Mouse (Mus musculus): Measurements from ENCODE around the gene Cd79a. TPM values are rescaled to one million over a fixed set of nuclear protein-coding genes. Genes with fewer than 3 reads are reported as not detected.
A peak's percentile ranks its signal among the peaks of the same experiment; 100 is the strongest.

Gene Cd79a
- total RNA-seq (2017): 26.8 to 46.7 TPM (median 35.0 TPM) in 3 replicates

GRCm38 (mm10) chr7:24897224-24897623, at the start of gene Cd79a:
Gene Cd79a (plus strand): TSS chr7:24897381.
- ATAC-seq (replicated peaks; ENCODE audit: insufficient number of reproducible peaks, low FRiP score, low TSS enrichment, poor library complexity, severe bottlenecking): peak; percentile 18; the same call in 1 of the 2 replicates

DNA sequence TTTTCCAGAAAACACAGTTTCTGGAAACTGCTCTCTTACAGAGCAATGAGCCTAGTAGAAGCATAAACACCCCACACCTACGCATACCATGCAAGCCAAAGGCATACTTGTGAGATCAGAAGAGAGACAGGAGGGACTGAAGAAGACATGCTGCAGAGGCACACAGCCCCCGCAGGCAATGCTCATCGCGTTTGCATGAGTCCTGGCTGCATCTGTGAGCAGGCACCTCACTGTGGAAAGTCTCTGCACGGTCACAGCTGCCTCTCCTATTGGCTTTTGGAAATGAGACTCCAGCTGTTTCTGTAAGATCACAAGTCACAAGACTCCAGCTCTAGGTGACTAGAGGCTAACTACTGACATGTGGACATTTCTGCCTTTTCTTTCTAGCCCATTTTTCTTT, 47.0 kb upstream of the Cd79a start:
- no peak for ATAC-seq (replicated peaks; ENCODE audit: insufficient number of reproducible peaks, low FRiP score, low TSS enrichment, poor library complexity, severe bottlenecking)

DNA sequence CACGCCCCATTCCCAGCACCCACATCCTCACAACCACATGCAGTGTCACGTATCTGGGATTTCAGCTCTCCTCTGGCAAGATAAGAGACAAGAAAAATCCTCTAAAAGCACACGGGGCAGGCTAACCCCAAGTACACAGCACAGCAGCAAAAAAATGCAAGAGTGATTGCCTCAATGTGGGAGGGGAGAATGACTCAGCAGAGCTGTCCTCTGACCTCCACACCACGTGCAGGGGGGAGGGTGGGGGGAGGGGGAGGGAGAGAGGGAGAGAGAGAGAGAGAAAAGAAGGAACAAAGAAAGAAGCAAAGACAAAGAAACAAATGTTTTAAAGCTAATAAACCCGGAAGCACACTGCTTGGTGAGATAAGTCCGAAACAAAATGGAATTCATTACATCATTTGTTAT, 46.3 kb upstream of the Cd79a start:
- ATAC-seq (replicated peaks; ENCODE audit: insufficient number of reproducible peaks, low FRiP score, low TSS enrichment, poor library complexity, severe bottlenecking): 0 out of 2 replicates have a peak, but pooled peaks have one; percentile 50

DNA sequence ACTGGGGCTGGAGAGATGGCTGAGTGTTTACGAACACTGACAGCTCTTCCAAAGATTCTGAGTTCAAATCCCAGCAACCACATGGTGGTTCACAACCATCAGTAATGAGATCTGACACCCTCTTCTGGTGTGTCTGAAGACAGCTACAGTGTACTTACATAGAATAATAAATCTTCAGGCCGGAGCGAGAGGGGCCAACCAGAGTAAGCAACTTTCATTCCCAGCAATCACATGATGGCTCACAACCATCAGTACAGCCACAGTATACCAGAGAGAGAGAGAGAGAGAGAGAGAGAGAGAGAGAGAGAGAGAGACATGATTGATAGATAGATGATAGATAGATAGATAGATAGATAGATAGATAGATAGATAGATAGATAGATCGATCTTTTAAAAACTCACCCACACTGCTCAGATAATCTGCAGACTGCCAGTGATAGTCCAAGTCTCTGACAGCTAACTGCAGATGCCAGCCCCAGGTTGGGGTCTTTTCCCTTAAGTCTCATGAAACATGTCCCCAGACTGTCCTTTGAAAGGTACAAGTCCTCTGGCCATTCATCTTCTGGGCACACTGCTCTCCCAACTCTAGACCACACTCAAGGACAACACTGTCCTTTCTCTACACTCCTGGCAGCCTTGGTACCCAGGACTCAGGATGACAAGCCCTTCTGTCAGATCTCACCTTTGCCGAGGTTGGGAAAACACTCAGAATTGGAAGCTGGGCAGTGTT, 45.4 kb upstream of the Cd79a start:
- no peak for ATAC-seq (replicated peaks; ENCODE audit: insufficient number of reproducible peaks, low FRiP score, low TSS enrichment, poor library complexity, severe bottlenecking)

- no peak; the same call in 1 of the 2 replicates for ATAC-seq (replicated peaks; ENCODE audit: insufficient number of reproducible peaks, low FRiP score, low TSS enrichment, poor library complexity, severe bottlenecking)
Measured at GRCm38 (mm10) chr7:24852557-24853232, 44.5 kb upstream of the Cd79a start.

DNA sequence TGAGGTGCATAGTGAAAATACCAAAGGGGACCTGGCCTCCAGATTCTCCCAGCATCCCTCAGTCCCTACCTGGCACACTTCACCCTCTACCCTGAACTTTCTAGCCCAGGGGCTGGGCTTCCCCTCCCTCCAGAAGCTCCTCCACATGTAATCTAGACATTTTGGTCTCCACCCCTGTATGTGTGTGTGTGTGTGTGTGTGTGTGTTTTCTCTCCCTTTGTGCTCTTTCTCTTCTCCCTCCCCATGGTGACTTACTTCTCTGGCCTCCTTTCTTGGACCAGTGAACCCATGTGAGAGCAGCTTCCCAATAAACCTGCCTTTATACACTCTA, 44.0 kb upstream of the Cd79a start:
- ATAC-seq (replicated peaks; ENCODE audit: insufficient number of reproducible peaks, low FRiP score, low TSS enrichment, poor library complexity, severe bottlenecking): no peak

DNA sequence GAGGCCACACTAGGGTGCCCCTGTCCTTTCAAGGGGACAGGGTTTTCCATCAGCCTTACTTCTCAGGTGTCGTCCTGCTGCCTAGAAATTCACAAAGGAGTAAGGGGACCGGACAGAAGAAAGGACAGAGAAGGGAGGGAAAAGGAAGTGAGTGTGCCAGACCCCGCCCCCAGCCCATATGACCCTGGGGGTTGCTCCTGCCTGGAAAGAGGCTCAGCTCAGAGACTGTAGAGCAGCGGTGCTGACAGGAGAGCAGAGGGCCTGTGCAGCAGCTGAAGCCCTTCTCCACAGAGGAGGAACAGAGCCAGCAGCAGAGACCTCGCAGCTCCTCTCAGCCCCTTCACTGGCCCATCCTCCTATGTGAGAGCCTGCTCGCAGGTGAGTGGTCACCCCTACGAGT, 43.5 kb upstream of the Cd79a start:
- no peak for ATAC-seq (replicated peaks; ENCODE audit: insufficient number of reproducible peaks, low FRiP score, low TSS enrichment, poor library complexity, severe bottlenecking)

GRCm38 (mm10) chr7:24856460-24857120, 40.6 kb upstream of the Cd79a start:
- no peak for ATAC-seq (replicated peaks; ENCODE audit: insufficient number of reproducible peaks, low FRiP score, low TSS enrichment, poor library complexity, severe bottlenecking)

GRCm38 (mm10) chr7:24859234-24859633, 37.9 kb upstream of the Cd79a start:
- no peak for ATAC-seq (replicated peaks; ENCODE audit: insufficient number of reproducible peaks, low FRiP score, low TSS enrichment, poor library complexity, severe bottlenecking)

DNA sequence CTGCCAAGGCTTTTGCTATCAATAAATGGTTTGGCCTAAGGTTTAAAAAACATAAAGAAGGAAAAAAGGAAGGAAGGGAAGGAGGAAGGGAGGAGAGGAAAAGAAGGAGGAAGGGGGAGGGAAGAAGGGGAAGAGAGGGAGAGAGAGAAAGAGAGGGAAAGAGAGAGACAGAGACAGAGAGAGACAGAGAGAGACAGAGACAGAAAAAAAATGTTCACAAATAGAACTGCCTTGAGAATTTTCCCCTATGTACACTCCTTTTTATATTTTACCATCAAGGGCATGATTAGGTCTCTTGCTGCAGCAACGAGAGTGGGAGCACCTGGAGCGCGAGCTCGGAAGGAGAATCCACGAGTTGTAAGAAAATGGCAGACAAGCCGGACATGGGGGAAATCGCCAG, 35.3 kb upstream of the Cd79a start, which contains the start of gene Gm9844:
Gene Gm9844 (plus strand): TSS at position 301 of the 400 bp plus-strand sequence.
- ATAC-seq (replicated peaks; ENCODE audit: insufficient number of reproducible peaks, low FRiP score, low TSS enrichment, poor library complexity, severe bottlenecking): no peak

GRCm38 (mm10) chr7:24862853-24863252, 34.3 kb upstream of the Cd79a start:
- no peak for ATAC-seq (replicated peaks; ENCODE audit: insufficient number of reproducible peaks, low FRiP score, low TSS enrichment, poor library complexity, severe bottlenecking)

DNA sequence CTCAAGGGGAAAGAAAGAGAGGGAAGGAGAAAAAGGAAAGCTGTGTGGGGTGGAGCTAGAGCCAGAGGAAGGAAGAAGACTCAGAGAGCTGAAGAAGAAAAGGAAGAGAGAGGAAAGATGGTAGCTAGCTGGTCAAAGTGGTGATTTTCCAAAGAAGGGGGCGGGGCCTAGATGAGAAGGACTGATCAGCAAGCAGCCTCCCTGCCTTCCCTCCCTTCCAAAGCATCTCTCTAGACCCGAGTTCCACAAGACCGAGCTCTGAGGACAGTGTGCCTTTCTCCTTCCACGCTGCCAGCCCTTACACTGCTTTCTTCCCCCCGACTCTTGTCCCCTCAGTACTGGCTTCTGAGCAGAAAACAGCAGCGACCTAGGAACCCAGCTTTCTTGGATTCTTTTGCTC, 33.0 kb upstream of the Cd79a start:
- no peak for ATAC-seq (replicated peaks; ENCODE audit: insufficient number of reproducible peaks, low FRiP score, low TSS enrichment, poor library complexity, severe bottlenecking)

DNA sequence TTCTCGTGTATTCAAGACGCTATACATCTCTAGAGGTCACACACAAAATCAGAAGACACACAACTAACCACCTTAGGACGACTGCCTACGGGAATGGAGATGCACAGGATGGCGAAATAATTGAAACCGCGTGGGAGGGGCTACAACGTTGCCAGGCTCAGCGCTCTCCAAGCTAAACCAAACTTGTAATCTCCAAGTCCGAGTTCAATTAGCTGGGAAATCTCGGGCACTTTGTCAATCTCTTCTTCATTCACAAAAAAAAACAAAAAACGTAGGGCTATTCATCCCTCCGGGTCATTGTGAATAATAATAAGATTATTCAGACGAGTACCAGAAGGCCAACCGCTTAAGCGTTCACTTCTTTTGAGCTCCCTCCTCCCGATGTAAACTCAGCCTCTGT, 28.1 kb upstream of the Cd79a start:
- no peak for ATAC-seq (replicated peaks; ENCODE audit: insufficient number of reproducible peaks, low FRiP score, low TSS enrichment, poor library complexity, severe bottlenecking)

DNA sequence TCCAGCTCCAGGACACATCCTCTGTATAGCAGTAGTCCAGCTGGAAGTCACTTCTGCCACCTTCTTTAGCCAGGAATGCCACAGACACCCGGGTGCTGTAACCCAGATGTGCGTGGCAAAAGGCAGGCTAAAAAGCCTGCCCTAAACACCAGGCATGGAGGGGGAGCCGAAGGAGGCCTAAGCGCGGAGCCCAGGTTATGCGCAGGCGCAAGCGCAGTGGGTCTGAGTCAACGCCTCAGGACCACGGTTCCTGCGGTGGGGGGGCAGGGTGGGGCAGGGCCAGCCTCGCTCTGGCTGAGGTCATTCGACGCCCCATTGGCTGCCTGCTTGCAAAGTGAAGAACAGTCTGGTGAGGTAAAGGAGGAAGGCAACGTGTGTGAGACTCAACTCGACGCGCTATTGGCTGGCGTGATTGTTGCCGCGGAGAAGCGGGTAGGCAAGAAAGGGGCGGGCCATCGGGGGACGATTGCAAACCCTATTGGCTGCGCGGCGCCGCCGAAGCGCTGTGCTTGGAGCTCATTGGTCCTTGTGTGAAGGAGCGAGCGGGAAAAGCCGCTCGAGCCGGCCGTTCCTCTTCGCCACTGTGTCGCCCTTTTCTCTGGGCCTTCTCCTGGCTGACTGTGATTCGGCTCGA, 27.5 kb upstream of the Cd79a start, which contains the start of the genes Lypd4 and Dmrtc2:
Gene Lypd4 (minus strand): TSS at position 410 of the 634 bp plus-strand sequence.
Gene Dmrtc2 (plus strand): TSS at position 526 of the 634 bp plus-strand sequence.
- ATAC-seq (replicated peaks; ENCODE audit: insufficient number of reproducible peaks, low FRiP score, low TSS enrichment, poor library complexity, severe bottlenecking): no peak

GRCm38 (mm10) chr7:24877588-24877987, 19.6 kb upstream of the Cd79a start:
- no peak for ATAC-seq (replicated peaks; ENCODE audit: insufficient number of reproducible peaks, low FRiP score, low TSS enrichment, poor library complexity, severe bottlenecking)

GRCm38 (mm10) chr7:24879620-24880019, 17.6 kb upstream of the Cd79a start:
- no peak for ATAC-seq (replicated peaks; ENCODE audit: insufficient number of reproducible peaks, low FRiP score, low TSS enrichment, poor library complexity, severe bottlenecking)

- no peak for ATAC-seq (replicated peaks; ENCODE audit: insufficient number of reproducible peaks, low FRiP score, low TSS enrichment, poor library complexity, severe bottlenecking)
Measured at GRCm38 (mm10) chr7:24882416-24883199, 14.6 kb upstream of the Cd79a start.

DNA sequence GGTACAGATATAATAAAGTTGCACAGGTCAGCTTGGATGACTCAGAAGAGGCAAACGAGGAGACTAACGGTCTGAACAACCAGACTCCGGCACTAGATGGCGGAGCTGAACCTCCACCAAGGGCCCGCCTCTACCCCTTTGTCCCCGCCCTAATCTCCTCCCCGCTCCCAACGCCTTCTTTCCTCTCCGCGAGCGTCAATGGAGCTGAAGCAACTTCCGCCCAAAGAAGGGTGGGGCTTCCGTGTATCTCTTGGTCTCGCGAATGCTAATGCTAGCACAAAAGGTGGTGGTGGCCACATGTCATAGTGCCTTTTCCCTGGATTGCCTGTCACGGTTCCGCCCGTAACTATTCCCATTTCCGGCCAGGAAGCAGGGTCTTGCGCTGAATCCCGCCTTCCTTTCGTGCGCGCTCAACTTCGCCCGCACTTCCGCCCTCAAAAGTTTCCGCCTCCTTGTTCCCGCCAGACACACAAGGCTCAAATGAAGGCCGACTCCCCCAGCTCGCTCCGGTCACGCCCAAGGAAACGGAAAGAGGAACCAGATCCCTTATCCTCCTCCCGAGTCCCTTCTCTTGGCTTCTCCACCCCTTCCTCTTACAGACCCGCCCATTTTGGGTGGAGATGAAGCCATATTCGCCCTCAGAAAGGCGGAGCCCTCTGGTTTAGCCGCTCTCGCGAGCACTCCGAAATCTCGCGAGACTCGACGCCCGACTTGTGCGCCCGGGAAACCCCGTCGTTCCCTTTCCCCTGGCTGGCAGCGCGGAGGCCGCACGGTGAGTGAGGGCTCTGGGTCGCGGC, 13.1 kb upstream of the Cd79a start, which contains the start of gene Rps19:
Gene Rps19 (plus strand): TSS at position 476 of the 797 bp plus-strand sequence.
- peak; percentile 89 for ATAC-seq (replicated peaks; ENCODE audit: insufficient number of reproducible peaks, low FRiP score, low TSS enrichment, poor library complexity, severe bottlenecking)

Data from monocyte, adult 5-6 weeks (primary cell).